Mouse (Mus musculus) left cerebral cortex, postnatal 36 days (tissue): ENCODE results near the gene Cfap74. TPM values are rescaled to one million over a fixed set of nuclear protein-coding genes. Genes with fewer than 3 reads are reported as not detected.
"Not testable (repeated sequence)": the region's sequence is repeated elsewhere in the genome, so short reads cannot be mapped to it uniquely, and the experiment has no call there.

ENCODE experiments used
- DNase-seq, 2 experiments: peaks; one replicate each; pipeline ENCODE4 v3.0.0; 2021 to 2022; ENCODE audit warnings: low spot score in 2 of 2, mixed read lengths in 1 of 2
- intact Hi-C: fragments of 180-260 bp; cut with DNase I; formaldehyde crosslinking; loops from one replicate; pipeline ENCODE4 v1.15.1; 2025
- total RNA-seq, 2 experiments: library from RNA; stranded (reverse); gene quantifications; 2 replicates each; pipeline ENCODE4 v1.2.3; 2021

The Cfap74 gene
- total RNA-seq, 2 experiments from 2014 or later = 10.4 to 20.9 TPM

GRCm38 (mm10) chr4:155464061-155464460 lies 55.1 kb downstream of the Cfap74 start:
- intact Hi-C loops = no loop called here
- no peak for DNase-seq

GRCm38 (mm10) chr4:155465607-155466006 lies 56.6 kb downstream of the Cfap74 start:
- intact Hi-C loops = no loop called here

GRCm38 (mm10) chr4:155466080-155466479 lies 57.1 kb downstream of the Cfap74 start:
- intact Hi-C loops = no loop called here
- DNase-seq = no peak

More at GRCm38 (mm10) chr4:155465607-155466006, 56.6 kb downstream of the Cfap74 start:
- no peak for DNase-seq

- intact Hi-C loops = no loop called here
- no peak for DNase-seq
These were observed 58.4 kb downstream of the Cfap74 start for GRCm38 (mm10) chr4:155467237-155468010.

DNA sequence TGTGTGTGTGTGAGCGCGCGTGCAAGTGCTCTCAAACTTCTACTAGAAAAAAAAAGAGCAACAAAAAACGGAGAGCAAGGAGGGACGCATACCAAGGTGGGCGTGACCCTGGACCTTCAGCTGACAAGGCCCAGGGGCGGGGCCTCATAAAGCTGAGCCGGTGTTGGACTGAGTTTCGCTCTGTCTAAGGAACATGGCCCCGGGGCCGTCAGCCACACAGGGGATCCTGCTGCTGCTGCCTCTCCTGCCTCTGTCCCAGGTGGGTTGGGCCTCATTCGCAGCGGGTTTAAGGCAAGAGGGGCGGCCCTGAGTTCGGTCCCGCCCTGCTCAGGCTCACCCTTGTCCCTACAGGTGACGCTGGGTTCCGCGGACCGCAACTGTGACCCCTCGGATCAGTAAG lies 60.0 kb downstream of the Cfap74 start, which contains the start of gene Tmem52:
TSS of gene Tmem52 (plus strand) at position 163 of the 400 bp plus-strand sequence.
- intact Hi-C loops = no loop called here
- DNase-seq = no peak

DNA sequence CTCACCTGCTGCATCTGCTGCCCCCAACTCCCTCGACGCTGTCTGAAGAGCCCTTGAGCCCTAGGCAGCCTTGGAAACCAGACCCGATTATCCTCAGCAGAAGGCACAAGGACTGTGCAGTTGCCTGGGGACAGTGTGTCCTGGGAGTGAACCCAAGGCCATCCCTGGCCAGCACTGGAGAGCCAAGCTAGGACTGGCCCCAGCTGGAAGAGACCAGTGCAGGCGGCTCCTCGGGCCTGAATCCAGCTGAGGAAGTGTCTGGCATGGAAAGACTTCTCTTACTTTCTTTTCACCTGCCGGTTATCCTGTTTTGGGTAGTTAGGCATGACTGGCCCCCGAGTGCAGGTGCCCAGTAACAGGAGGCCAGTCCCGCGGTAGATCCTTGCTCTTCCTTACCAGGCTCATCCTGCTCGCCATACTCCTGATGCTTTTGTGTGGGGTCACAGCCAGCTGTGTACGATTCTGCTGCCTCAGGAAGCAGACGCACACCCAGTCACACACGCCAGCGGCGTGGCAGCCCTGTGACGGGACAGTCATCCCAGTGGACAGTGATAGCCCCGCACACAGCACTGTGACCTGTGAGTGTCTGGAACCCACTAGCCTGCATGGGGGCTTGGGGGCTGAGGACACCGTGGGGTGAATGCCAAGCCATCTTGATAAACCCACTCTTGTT lies 60.7 kb downstream of the Cfap74 start:
- intact Hi-C loops = no loop called here
- DNase-seq = peak; percentile 25 to 32

- no peak for DNase-seq
- intact Hi-C loops = no loop called here
These were observed 61.4 kb downstream of the Cfap74 start for GRCm38 (mm10) chr4:155470263-155470953.

- DNase-seq = no peak
- intact Hi-C loops = no loop called here
These were observed 62.0 kb downstream of the Cfap74 start for GRCm38 (mm10) chr4:155470997-155471396.

DNA sequence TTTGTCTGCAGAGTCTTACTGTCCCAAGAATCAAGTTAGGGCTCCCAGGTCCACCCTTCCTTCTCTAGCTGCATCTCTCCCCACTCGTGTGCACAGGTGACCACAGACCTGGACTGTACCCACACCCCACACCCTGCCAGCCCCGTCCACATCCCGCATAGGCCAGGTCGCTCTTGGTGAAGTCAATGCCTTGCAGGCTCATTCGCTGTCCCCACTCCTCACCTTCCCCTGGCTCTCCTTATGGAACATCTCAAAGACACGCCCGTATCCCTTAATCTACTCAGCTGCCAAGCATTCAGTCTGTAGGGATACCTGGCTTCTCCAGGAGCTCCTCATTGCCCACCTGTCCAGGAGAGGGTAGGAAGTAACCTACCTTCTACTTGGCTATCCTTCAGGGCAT lies 62.4 kb downstream of the Cfap74 start:
- intact Hi-C loops = no loop called here
- DNase-seq = no peak

- intact Hi-C loops = no loop called here
- DNase-seq = no peak
These were observed 63.8 kb downstream of the Cfap74 start for GRCm38 (mm10) chr4:155472716-155473290.

GRCm38 (mm10) chr4:155473319-155473718 lies 64.3 kb downstream of the Cfap74 start:
- intact Hi-C loops = no loop called here
- DNase-seq = no peak

DNA sequence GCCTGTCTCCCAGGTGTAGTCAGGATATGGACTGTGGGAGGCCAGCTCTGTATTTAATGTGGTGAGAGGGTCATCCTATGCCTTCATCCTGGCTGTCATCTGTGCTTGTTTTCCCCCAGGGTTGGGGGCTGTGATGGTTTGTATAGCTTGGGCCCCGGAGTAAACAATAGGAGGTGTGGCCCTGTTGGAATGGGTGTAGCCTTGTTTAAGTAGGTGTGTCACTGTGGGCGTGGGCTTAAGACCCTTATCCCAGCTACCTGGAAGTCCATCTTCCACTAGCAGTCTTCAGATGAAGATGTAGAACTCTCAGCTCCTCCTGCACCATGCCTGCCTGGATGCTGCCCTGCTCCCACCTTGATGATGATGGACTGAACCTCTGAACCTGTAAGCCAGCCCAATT lies 64.8 kb downstream of the Cfap74 start:
- intact Hi-C loops, DNase-seq: not testable (repeated sequence)

DNA sequence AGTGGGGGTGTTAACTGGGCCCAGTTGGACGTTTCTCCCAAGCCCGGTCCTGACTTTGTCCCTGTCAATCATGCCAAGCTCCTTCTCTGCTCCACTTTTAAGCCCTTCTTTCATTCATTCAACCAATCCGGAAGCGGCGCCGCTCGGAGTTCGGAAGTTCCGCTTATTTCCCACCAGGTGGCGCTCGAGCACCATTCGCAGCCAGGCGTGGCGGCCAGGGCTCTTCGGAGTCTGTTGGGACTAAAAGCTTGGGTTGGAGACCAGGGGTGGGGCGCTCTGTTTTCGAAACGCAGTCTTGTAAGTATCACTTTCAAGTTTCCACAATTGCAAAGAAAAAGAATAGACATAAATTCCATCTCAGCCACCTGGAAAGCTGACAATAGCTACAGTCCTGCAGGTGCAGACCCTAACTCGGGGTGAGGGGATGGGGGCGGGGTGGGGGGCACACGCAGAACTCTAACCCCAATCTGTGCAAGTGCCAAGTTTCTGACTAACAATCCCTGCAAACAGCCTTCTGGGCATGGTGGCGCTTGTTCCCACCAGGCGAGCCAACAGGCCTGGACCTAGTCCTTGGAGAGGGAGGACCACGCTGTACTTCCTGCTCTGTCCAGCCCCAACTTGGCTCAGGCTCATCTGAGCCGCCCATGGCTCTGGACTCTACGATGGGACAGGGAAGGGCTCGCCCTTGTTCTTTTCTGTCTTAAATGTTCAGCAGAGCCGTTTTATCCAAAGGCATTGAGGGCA lies 72.6 kb downstream of the Cfap74 start:
- intact Hi-C loops = loop anchor here (1.0 to 5.0 kb wide), 3 partner anchors 87 to 114 kb away; no protein-coding TSS in a partner anchor

DNA sequence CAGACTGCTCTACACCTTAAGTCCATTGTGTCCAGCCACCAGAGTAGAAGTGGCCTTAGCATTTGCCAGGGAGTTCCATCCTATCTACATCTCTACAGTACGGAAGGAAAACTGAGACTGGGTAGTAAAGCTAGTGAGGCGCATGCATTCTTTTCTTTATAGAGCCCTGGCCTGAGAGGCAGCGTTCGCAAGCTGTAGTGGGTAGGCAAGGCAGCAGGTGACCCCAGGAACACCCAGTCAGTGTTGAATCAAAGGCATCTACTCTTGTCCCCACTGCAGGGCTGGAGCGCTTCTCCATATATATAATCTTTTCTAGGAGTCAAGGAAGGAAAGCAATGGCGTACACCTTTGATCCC lies 73.1 kb downstream of the Cfap74 start:
- intact Hi-C loops = loop anchor here (5.0 kb wide), 1 partner anchor 115 kb away; no protein-coding TSS in a partner anchor
- DNase-seq = no peak

More for the DNA sequence above, 72.6 kb downstream of the Cfap74 start:
- DNase-seq = peak; percentile 70 to 73

GRCm38 (mm10) chr4:155482733-155483540 lies 73.9 kb downstream of the Cfap74 start:
- intact Hi-C loops = loop anchor here (5.0 kb wide), 1 partner anchor 116 kb away; no protein-coding TSS in a partner anchor

DNA sequence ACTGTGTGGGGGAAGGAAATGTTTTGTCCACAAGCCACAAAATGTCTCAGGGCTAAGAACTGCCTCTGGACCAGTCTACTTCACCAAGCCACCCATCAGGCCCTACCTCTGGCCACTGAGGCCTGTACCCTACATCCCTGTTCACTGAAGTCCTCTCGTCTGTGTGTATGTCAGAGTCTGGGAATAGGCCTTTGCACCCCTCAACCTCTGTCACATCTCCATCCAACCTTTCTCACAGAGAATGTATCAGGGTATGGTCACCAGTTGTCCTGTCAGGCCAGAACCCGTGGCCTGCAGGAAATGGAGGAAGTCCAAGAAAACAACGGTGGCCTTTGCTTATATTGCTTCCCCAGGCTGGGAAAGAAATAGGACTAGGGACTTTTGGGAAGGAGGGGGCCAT lies 76.5 kb downstream of the Cfap74 start:
- intact Hi-C loops = no loop called here
- no peak for DNase-seq

More at GRCm38 (mm10) chr4:155482733-155483540, 73.9 kb downstream of the Cfap74 start:
- no peak for DNase-seq

DNA sequence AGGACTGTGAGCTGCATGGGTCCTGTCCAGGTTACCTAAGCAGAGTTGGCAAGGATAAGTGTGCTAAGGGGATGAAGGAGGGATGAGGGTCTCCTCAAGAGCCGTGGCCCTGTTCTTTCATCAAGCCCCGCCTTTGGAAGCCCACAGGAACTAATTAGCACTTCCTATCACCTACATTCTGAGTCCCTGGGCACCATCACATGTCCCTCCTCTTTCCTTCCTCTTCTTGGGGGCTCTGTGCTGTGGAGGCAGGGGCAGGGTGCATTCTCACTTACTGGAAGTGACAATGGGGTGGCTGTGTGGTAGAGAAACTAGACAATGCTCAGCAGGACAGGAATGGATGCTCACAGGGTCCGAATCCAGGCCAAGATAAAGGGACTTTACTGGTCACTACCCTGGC lies 78.8 kb downstream of the Cfap74 start:
- DNase-seq = no peak
- intact Hi-C loops = no loop called here

GRCm38 (mm10) chr4:155488232-155489025 lies 79.4 kb downstream of the Cfap74 start:
- DNase-seq = no peak
- intact Hi-C loops = no loop called here
